Mouse (Mus musculus): Measurements from ENCODE around the gene Sik2. TPM values are rescaled to one million over a fixed set of nuclear protein-coding genes. Genes with fewer than 3 reads are reported as not detected.

Gene Sik2
- polyA plus RNA-seq, 1 experiment, result 80.9 TPM

DNA sequence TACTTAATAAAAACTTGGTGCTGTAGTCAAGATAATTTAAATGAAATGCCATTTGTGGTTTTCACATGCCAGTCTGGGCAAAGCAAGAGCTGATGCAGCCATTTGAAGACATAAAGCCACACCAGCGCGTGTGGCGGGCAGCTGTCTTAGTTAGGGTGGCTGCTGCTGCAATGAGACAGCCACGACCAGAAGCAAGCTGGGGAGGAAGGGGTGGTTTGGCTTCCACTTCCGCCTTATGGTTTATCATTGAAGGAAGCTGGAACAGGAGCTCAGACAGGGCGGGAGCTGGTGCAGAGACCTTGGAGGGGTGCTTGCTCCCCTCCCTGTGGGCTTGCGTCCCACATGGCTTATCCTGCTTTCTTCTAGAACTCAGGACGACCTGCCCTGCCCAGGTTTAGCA is 143.1 kb downstream of the Sik2 start:
- no peak for DNase-seq (ENCODE audit: low read depth)

DNA sequence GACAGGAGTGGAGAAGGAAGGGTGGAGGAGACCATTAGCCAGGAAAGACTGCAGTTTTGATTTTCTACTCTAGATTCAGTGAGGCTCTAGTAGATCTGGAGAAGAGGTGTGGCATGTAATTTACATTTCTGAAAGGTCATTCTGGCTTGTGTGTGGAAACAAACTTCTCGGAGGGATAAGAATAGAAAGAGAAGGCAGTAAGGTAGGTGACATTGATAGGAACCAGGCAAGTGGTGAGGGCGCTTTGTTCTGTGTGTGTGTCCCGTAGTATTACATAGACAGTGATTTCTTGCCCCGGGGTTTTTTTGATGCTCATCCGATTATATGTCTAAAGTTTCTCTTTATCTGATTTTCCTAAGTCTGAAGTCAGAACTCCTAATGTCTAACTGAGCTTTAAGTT is 144.0 kb downstream of the Sik2 start:
- no peak for DNase-seq (ENCODE audit: low read depth)

DNA sequence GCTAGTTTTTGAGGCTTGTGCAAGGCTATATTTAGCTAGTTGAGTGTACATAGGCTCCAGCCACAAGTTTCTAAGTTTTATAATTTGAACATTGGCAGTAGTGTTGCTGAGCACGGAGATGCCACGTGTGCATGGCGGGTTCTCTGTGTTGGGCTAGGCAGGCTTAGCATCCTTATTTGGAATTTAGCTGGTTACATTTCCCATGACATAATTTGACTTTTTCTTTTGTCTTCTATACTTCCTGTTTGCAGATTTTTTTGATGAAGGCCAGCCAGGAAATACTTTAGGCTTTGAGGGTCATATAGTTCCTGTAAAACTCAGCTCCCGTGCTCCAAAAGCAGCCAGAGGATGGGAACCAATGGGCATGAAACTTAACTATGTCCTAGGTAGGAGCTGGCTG is 145.0 kb downstream of the Sik2 start:
- no peak for DNase-seq (ENCODE audit: low read depth)

DNA sequence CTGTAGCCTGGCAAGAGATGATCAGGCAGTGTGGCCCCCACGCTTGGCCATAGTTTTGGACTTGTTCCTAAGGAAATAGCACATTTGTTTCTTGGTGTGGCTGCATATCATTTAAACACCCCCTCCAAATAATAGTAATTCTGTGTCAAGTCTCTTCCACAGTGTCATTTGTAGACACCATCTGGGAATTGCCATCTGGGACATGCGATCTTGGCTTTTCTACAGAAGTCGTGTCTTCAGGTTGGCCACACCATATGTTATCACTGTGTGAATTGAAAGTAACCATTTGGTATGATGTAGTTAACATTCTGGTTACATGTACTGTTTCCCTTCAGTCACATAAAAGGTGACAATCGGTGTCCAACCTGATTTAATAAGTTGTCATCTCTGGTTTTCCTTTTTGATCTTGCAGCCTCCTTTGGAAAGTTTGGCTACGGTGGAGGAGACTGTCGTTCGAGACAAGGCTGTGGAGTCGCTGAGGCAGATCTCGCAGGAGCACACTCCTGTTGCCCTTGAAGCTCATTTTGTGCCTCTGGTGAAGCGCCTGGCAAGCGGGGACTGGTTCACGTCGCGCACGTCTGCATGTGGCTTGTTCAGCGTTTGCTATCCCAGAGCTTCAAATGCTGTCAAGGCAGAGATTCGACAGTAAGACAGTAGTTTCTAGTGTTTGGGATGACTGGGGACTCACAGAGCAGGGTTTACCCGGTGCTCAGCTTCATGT is 147.6 kb downstream of the Sik2 start:
- DNase-seq (ENCODE audit: low read depth), result no peak

DNA sequence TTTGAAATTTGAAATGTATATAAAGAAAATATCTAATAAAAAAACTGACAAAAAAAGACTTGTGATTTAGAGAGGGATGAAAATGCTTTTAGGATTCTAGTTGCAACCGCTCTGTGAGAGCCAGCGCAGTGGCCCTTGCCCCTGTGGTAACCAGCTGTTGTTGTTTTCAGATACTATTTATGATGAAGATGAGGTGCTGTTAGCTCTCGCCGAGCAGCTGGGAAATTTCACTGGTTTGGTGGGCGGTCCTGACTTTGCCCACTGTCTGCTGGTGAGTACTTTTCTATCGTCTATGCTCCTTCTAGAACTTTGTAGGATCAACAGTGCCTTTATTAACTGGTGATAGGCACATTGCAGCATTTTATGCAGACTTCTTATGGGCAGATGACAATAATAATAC is 150.2 kb downstream of the Sik2 start:
- no peak for DNase-seq (ENCODE audit: low read depth)

DNA sequence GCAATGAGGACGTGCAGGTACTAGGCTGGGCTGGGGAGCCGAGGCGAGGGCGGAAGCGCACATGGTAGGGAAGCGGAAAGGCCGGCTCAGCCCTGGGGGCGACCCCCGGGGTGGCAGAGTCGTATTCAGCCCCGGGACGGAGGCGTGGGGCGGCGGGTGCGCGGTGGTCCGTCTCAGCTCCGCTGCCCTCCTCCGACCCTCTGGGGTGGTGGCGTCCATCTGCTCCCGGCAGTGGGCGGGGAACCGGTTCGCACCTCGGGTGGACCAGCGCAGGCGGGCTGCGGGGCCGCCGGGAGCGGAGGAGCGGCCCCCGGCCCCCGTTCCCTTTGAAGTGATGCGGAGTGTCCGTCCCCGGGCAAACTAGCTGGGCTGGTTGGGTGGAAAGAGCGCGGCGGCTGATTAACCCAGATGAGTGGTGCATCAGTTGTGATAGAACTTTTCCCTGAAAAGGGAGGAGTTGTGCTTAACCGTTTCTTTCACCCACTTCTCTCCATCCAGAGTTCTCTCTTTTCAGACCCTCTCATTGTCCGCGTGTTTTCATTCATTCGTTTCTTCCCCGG is 151.7 kb downstream of the Sik2 start:
- no peak for DNase-seq (ENCODE audit: low read depth)

DNA sequence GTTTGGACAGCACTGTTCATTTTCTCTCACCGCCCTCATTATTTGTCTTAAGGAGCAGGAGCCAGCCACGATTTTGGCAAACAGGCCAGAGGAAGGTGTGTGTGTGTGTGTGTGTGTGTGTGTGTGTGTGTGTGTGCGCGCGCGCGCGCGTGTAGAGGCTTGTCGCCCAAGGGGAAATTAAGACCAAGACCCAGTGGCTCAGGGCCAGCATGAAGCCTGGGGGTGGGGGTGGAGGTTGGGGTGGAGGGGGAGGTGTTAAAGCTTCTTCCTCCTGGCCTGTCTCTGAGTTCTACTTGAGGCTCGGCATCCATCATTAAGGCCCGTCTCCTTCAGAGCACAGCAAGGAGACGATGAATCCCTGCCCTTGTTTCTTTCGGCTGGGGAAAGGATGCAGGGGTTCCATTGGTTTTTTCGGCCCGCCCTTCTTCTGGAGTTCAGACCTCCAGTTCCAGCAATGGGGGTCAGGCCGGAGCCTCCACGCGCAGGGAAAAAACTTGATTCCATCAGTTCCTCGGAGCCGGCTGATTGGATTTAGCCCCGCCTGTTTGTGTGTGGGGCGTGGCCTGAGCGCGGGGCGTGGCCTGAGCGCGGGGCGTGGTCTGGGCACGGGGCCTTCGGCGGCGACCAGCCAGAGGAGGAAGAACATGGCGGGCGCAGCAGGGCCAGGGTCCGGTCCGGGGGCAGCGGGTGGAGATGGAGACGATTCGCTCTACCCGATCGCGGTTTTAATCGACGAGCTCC is 152.4 kb downstream of the Sik2 start:
- no peak for DNase-seq (ENCODE audit: low read depth)

DNA sequence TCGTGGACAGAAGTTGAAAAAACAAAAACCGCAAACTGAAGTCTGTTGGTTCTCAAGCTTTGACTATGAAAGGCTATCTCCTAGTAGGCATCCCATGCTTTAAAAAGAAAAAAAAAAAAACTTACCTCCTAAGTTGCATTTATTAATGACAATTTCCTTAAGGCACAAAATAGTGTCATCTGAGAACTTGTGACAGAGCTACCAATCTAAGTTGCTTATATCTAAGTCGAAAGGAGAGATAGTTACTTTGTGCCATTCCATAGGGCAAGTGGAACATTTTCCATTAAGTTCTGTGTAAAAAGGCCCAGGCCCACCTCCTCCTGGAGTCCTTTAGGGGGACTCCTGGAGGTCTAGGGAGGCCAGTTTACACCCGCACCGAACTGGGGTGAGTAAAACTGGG is 153.1 kb downstream of the Sik2 start:
- no peak for DNase-seq (ENCODE audit: low read depth)

DNA sequence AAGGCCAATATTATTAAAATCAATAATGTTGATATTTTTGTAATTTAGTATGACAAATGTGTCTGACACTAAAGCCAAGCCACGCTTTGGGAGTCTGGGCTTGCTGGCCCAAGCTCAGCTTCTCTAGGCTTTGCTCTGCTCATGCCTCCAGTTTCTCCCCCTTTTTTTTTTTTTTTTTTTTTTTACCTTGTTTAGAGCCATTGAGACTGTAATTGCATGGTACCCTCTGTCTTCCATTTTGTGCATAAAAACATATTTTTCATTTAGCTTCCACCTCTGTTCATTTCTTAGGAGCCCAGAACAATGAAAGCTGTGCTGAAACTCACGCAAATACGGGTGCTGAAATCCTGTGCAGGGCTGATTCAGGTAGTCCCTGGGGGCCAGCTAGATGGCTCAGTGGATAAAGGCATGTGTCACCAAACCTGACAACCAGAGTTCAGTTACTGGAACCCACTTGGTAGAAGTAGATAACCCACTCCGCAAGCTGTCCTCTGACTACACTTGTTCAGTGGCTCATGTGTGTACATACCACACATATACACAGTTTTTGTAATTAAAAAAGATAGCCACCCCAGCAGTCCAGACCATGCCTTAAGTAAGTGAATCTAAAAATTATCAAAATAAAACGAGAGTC is 153.6 kb downstream of the Sik2 start:
- DNase-seq (ENCODE audit: low read depth), result no peak

DNA sequence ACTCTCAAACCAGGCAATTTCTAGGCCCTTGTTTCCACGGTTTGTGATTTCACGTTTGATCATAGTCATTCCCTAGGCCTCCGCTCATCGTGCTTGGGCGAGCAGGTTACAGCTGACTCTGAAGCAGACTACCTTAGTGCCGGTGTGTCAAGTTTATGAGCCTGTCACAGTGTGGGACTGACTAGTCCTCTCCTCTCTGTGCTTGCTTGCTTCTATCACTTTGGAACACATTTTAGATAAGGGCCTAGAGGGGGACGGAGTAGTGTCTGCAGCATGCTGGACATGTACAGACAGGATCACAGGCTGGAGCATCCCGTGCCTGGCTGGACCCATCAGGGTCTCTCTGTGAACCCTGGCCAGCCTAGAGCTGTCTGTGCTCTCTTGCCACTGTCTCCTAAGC is 154.5 kb downstream of the Sik2 start:
- DNase-seq (ENCODE audit: low read depth), result no peak

DNA sequence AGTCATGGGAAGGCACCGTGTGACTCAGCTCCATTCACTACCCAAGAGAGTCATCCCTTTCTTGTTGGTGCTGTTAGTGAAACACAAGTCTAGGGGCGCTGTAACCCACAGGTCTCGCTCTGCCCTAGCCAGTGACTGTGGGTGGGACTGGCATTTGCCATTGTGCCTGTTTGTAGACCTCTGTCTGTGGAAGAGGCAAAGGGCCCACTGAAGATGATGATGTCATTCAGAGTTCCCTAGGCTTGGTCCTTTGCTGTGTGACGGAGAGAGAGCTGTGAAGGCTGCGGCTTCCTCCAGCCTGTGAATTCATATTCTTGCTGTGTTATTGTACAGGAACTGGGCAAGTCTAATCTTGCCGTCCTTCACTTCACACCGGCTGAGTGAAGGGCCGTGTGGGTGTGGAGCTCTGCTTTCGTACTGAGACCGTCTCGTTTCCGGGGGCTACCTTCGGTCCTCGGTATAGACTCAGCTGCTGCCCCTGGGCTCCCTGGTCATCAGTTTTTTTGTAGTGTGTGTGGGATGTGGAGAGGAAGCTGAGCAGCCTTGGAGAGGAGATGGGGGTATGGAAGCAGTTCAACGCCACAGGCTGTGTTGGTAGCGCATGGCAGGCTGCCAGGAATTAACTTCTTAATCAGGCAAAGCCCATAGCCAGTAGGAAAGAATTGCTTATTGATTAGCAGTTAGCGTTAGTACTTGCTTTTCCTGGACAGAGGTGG is 156.1 kb downstream of the Sik2 start:
- DNase-seq (ENCODE audit: low read depth), result peak; percentile 67

DNA sequence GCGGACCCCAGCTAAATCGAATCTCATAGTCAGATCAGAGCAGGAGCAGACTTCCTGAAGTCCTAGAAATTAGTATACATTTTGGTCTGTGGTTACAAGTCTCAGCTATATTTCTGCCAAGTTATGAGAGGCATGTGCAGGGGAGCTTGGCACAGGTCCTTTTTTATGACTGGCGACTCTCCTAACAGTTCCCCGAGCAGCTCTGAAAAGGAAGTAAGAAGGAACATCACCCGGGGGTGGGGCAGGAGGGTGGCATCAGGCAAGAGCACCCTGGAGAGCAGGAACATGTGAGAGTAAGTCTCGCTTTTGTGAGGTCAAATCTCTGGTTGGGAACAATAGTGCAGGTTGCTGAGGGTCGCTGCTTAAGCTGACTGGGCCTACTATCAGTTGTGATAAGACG is 158.2 kb downstream of the Sik2 start:
- no peak for DNase-seq (ENCODE audit: low read depth)

DNA sequence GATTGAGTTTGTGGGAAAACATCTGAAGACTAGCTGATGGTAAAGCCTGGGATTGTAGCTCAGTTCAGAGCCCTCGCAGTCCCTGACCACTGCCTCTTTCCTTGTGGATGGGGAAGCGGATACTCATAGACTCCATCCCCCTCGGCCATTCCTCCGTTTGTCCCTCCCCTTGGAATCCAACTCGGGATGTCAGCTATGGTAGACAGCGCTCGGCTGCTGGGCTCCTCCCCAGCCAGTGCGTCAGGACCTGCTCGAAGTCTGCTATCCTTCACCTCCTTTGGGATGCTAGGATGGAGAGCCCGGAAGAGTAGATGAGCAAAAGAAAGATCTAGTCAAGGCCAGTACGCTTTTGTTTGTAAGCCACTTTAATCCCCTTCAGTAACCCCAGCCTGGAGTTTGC is 158.6 kb downstream of the Sik2 start:
- no peak for DNase-seq (ENCODE audit: low read depth)

DNA sequence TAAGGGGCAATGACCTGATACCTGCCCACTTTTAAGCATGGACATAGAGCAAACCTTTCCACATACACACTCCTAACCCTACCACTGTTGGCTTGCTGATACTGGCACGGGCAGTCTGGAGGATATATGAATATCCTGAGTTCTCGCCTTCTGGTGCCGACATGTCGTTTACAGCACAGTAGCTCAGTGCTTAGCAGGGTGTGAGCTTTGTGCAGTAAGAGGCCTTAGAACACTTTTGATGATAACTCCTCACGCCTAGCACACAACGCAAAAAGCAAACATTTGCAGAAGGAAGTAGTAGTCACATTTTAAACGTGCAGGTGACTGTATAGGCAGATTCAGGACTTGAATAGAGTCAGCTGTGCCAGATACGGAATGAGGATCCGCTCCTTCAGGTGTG is 159.1 kb downstream of the Sik2 start:
- no peak for DNase-seq (ENCODE audit: low read depth)

DNA sequence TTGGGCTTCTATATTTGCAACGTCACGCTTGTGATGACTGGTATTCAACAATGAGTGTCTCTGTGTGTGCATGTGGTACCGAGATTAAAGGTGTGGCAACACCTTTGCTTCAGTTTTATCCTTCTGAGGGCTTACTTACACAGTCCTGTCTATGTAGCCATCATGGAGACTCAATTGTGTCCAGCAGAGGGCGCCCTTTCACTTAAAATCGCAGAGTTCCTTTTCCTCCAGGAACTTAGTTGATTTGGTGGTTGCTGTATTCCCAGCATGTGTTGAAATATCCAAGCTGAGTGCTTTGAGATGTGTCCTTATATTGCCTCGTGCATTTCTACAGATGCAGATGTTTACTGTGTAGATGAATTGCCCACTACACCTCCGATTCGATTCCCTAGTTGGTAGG is 159.6 kb downstream of the Sik2 start:
- peak; percentile 90 for DNase-seq (ENCODE audit: low read depth)

DNA sequence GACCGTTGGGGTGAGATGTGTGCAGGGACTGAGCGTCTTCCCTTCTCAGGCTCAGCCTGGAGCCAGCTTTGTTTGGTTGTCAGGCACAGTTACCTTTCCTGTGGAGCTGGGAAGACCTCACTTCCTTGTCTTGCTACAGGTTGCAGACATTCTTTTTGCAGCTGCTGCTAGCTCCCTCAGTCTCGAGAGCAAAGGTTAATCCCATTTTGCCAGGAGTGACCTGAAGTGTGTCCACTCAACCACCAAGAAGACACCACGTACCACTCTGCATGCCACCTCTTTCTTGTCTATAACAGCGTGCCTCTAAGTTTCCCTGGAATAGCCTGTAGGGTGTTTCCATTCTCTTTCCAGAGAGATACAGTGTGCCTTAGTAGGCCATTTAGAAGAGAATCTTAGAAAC is 160.1 kb downstream of the Sik2 start:
- no peak for DNase-seq (ENCODE audit: low read depth)

DNA sequence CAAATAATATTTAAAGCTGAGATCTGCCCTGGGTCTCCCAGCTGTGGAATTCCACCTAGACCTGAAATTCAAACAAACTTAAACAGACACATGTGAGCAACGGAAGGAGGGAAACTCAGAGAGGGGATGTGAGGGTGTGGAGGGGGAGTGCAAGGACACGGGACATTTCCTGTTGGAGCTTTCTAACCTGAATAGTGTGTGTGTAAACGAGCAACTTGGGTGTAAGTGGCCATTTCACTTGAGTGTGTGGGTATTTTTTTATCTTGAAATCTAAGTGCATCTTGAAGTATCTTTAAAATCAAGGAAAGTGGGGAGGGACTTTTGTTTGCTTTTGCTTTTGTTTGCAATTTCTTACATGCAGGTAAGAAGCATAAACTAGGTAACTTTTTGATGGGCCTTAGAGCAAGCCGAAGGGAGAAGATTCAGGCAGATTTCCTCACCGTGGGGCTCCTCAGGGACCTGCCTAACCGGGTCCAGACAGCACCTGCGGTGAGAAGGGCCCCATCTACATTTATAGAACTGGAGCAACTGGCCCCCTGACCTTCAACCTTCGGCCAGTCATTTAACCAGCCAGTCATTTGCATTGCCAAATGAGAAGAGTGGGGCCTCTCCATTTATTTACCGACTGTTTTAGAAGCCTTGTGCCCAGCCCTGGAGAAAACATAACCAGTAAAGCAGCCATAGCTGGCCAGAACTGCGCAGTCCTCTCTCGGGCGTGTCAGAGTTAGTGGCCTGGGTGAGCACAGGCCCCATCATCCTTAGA is 161.1 kb downstream of the Sik2 start:
- DNase-seq (ENCODE audit: low read depth), result no peak

DNA sequence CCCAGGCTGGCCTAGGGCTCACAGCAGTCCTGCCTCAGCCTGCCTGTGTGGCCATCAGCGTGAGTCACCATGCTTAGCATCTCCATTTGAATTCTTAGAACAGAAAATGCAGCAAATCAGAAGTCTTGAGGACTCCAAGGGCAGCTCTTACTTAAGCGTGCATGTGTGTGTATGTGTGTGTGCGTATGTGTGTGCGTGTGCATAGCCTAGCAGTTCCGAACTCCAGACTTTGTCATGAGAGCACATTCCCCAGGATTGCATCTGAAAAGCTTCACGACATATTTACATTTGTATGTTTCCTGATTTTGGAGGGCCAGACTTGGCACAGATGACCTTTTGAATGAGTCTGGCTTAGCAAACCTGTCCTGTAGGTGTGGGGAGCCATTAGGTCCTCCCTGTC is 161.7 kb downstream of the Sik2 start:
- no peak for DNase-seq (ENCODE audit: low read depth)

DNA sequence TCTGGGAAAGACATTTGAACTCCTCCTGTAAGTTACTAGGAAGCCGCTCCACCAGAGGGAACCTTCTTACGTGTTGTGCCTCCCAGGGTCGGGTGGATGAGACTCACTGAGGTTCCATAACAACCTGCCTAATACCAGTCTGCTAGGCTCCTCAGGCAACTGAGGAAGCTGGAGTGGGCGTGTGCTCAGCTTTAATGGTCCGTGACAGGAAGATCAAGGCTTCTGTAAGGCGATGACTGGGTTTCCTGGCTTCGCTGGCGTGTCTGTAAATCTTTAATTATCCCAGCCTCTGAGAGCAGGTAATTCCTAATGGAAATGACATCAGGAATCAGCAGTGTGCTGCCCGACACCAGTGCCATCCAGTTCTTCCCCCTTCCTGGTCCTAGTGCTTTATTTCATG is 163.3 kb downstream of the Sik2 start:
- no peak for DNase-seq (ENCODE audit: low read depth)

DNA sequence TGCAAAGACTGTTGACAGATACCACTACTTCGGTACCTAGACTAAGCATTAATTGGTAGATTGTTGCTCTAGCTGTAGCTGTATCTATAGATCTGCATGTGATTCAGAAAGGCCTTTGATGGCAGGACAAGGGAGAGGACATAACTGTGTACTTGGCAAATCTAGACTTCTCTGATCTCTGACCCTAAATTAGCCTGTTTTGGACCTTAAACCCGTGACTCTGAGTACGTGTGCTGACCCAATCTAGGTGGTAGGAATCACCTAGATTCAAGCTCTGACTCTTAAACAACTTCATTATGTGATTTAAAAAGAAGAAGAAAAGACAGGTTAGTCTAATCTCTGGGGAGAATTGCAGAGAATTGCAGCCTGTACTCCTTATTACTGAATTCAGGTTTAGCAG is 163.8 kb downstream of the Sik2 start, which contains the start of gene Ppp2r1b:
Gene Ppp2r1b, plus strand, starts transcription at position 221 of the 400 bp plus-strand sequence.
- DNase-seq (ENCODE audit: low read depth), result no peak

Data from gonadal fat pad, adult 2 months (tissue).